Mouse (Mus musculus) lung, postnatal 0 days (tissue): ENCODE measurements at regions not wholly inside any gene's neighbourhood (a gene's known extent, or its start where the extent isn't known, plus 50 kb on each side); places are given as distances from the start of the nearest gene placed in this dataset.

ENCODE experiments used
- CTCF ChIP-seq: IDR thresholded peaks from 2 replicates; pipeline ENCODE4 v1.5.1; 2016; ENCODE audit warnings: antibody characterized with exemption, mild to moderate bottlenecking
- EP300 ChIP-seq: IDR thresholded peaks from 2 replicates; pipeline ENCODE4 v1.6.1; 2016; ENCODE audit warnings: antibody characterized with exemption, mild to moderate bottlenecking, control low read depth

DNA sequence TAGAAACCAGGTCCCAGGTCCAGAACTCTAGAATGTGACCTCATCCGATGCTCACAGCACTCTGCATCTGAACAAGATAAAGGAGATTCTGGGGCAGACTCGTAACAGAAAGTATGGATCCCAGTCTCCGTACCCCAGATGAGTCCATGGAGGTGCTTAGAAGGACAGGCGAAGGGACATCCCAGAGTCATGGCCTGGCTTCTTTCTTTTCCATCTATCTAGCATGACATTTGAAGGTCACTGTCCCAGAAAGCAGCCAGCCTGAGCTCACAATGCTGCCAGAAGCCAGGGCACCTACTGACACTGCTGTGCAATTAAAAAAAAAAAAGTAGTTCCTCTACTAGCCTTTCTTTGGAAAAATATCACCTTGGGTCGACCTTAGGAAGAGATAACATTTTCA is 354.1 kb upstream of the Trpc7 start:
- TF ChIP-seq CTCF (no peak), EP300 (no peak)
